Mouse (Mus musculus) limb, embryonic 15.5 days (tissue): ENCODE measurements at regions not wholly inside any gene's neighbourhood (a gene's known extent, or its start where the extent isn't known, plus 50 kb on each side); places are given as distances from the start of the nearest gene placed in this dataset.

Experiments
- ATAC-seq: fragments of 200-750 bp; cut with Nextera tagmentation; 2 replicates; pipeline ENCODE4 v1.8.0; 2017; ENCODE audit warnings: low read depth, moderate TSS enrichment; ENCODE audit not compliant: insufficient number of reproducible peaks, low FRiP score, low TSS enrichment
- H3K27ac ChIP-seq: fragments of 300-500 bp; sonication (generic); 2 replicates; pipeline ENCODE4 v1.5.1; 2015; ENCODE audit warnings: moderate library complexity, mild to moderate bottlenecking, inconsistent platforms
- H3K27me3 ChIP-seq: fragments of 300-500 bp; sonication (generic); 2 replicates; pipeline ENCODE4 v1.6.1; 2015; ENCODE audit warnings: inconsistent platforms
- H3K36me3 ChIP-seq: fragments of 300-500 bp; sonication (generic); 2 replicates; pipeline ENCODE4 v1.6.1; 2015; ENCODE audit warnings: inconsistent platforms
- H3K4me1 ChIP-seq: fragments of 300-500 bp; sonication (generic); 2 replicates; pipeline ENCODE4 v1.6.1; 2015; ENCODE audit warnings: inconsistent platforms
- H3K4me2 ChIP-seq: fragments of 300-500 bp; sonication (generic); 2 replicates; pipeline ENCODE4 v1.6.1; 2015; ENCODE audit warnings: mild to moderate bottlenecking, inconsistent platforms
- H3K4me3 ChIP-seq: fragments of 300-500 bp; sonication (generic); 2 replicates; pipeline ENCODE4 v1.5.1; 2015; ENCODE audit warnings: mild to moderate bottlenecking, inconsistent platforms
- H3K9ac ChIP-seq: fragments of 300-500 bp; sonication (generic); 2 replicates; pipeline ENCODE4 v1.6.1; 2015; ENCODE audit warnings: inconsistent platforms
- H3K9me3 ChIP-seq: fragments of 300-500 bp; sonication (generic); 2 replicates; pipeline ENCODE4 v1.6.1; 2016; ENCODE audit warnings: inconsistent platforms
- WGBS: fragments of 180-500 bp; shearing (Covaris S2); methylation state at CpG from one replicate; pipeline ENCODE4 v1.1.7; 2015; 5-methylcytosine and 5-hydroxymethylcytosine counted together

GRCm38 (mm10) chr1:183806864-183807730 lies 206.0 kb upstream of the Dusp10 start:
- Histone ChIP-seq H3K4me3 (no peak overlapping the region), H3K36me3 (no peaks in the 10 kb centered on the region), H3K9me3 (no peaks in the 10 kb centered on the region), H3K4me2 (no peak overlapping the region), H3K27ac (peak overlapping the region; percentile 47; the same call in 1 of the 2 replicates), H3K9ac (no peak overlapping the region), H3K4me1 (peaks cover 10% of the 10 kb centered on the region; the same call in 1 of the 2 replicates), H3K27me3 (no peaks in the 10 kb centered on the region)
- 33% methylated on average over 8 of the region's 8 CpGs for WGBS
- ATAC-seq = peak; percentile 85

GRCm38 (mm10) chr1:183808168-183808567 lies 204.9 kb upstream of the Dusp10 start:
- no peak for ATAC-seq
- Histone ChIP-seq H3K9me3 (no peaks in the 10 kb centered on the region), H3K36me3 (no peaks in the 10 kb centered on the region), H3K9ac (no peak overlapping the region), H3K4me3 (no peak overlapping the region), H3K4me2 (no peak overlapping the region), H3K4me1 (peaks cover 10% of the 10 kb centered on the region; the same call in 1 of the 2 replicates), H3K27me3 (no peaks in the 10 kb centered on the region), H3K27ac (no peak overlapping the region)
- WGBS = 67% methylated on average over 2 of the region's 2 CpGs

- no peaks in the 10 kb centered on the region for H3K9me3 ChIP-seq
- H3K27ac ChIP-seq = no peak overlapping the region
- no peak overlapping the region for H3K4me3 ChIP-seq
- H3K4me2 ChIP-seq = no peak overlapping the region
- no peaks in the 10 kb centered on the region for H3K36me3 ChIP-seq
- 49% methylated on average over 5 of the region's 5 CpGs for WGBS
- no peak for ATAC-seq
- H3K4me1 ChIP-seq = no peaks in the 10 kb centered on the region
- no peaks in the 10 kb centered on the region for H3K27me3 ChIP-seq
- no peak overlapping the region for H3K9ac ChIP-seq
Observed at GRCm38 (mm10) chr1:183820555-183820954, 192.5 kb upstream of the Dusp10 start.

- ATAC-seq = no peak
- no peak overlapping the region for H3K4me3 ChIP-seq
- no peaks in the 10 kb centered on the region for H3K36me3 ChIP-seq
- H3K9me3 ChIP-seq = no peaks in the 10 kb centered on the region
- no peaks in the 10 kb centered on the region for H3K27me3 ChIP-seq
- no peak overlapping the region for H3K27ac ChIP-seq
- H3K4me1 ChIP-seq = no peaks in the 10 kb centered on the region
- H3K9ac ChIP-seq = no peak overlapping the region
- 33% methylated on average over 4 of the region's 4 CpGs for WGBS
- H3K4me2 ChIP-seq = no peak overlapping the region
Observed at GRCm38 (mm10) chr1:183826300-183826699, 186.8 kb upstream of the Dusp10 start.

GRCm38 (mm10) chr1:183845135-183845534 lies 168.0 kb upstream of the Dusp10 start:
- H3K4me2 ChIP-seq = no peak overlapping the region
- H3K9me3 ChIP-seq = no peaks in the 10 kb centered on the region
- no peak overlapping the region for H3K9ac ChIP-seq
- no peaks in the 10 kb centered on the region for H3K36me3 ChIP-seq
- 65% methylated on average over 4 of the region's 4 CpGs for WGBS
- H3K27me3 ChIP-seq = no peaks in the 10 kb centered on the region
- ATAC-seq = no peak
- H3K4me3 ChIP-seq = no peak overlapping the region
- no peaks in the 10 kb centered on the region for H3K4me1 ChIP-seq
- H3K27ac ChIP-seq = no peak overlapping the region

GRCm38 (mm10) chr1:183853956-183854613 lies 159.0 kb upstream of the Dusp10 start:
- Histone ChIP-seq H3K4me1 (no peaks in the 10 kb centered on the region), H3K27me3 (no peaks in the 10 kb centered on the region), H3K27ac (no peak overlapping the region), H3K4me2 (no peak overlapping the region), H3K9ac (no peak overlapping the region), H3K36me3 (no peaks in the 10 kb centered on the region), H3K9me3 (no peaks in the 10 kb centered on the region), H3K4me3 (no peak overlapping the region)
- 72% methylated on average over 3 of the region's 3 CpGs for WGBS
- no peak for ATAC-seq

GRCm38 (mm10) chr1:183865111-183865510 lies 148.0 kb upstream of the Dusp10 start:
- H3K4me1 ChIP-seq = no peaks in the 10 kb centered on the region
- 57% methylated on average over 4 of the region's 4 CpGs for WGBS
- H3K4me3 ChIP-seq = no peak overlapping the region
- no peak overlapping the region for H3K9ac ChIP-seq
- H3K27me3 ChIP-seq = no peaks in the 10 kb centered on the region
- no peak overlapping the region for H3K27ac ChIP-seq
- no peak overlapping the region for H3K4me2 ChIP-seq
- ATAC-seq = no peak
- H3K36me3 ChIP-seq = no peaks in the 10 kb centered on the region
- no peaks in the 10 kb centered on the region for H3K9me3 ChIP-seq

- no peak for ATAC-seq
- Histone ChIP-seq H3K4me2 (no peak overlapping the region), H3K9ac (no peak overlapping the region), H3K9me3 (no peaks in the 10 kb centered on the region), H3K27ac (no peak overlapping the region), H3K27me3 (no peaks in the 10 kb centered on the region), H3K4me1 (no peaks in the 10 kb centered on the region), H3K36me3 (no peaks in the 10 kb centered on the region), H3K4me3 (no peak overlapping the region)
- WGBS = 80% methylated on average over 3 of the region's 3 CpGs
Observed at GRCm38 (mm10) chr1:183865586-183865985, 147.5 kb upstream of the Dusp10 start.

GRCm38 (mm10) chr1:183868965-183869364 lies 144.1 kb upstream of the Dusp10 start:
- ATAC-seq = no peak

GRCm38 (mm10) chr1:183895936-183896335 lies 117.2 kb upstream of the Dusp10 start:
- H3K27me3 ChIP-seq = no peaks in the 10 kb centered on the region
- H3K4me2 ChIP-seq = no peak overlapping the region
- 94% methylated on average over 3 of the region's 3 CpGs for WGBS
- H3K4me1 ChIP-seq = no peaks in the 10 kb centered on the region
- H3K4me3 ChIP-seq = no peak overlapping the region
- H3K9me3 ChIP-seq = no peaks in the 10 kb centered on the region
- H3K36me3 ChIP-seq = no peaks in the 10 kb centered on the region
- no peak overlapping the region for H3K9ac ChIP-seq
- no peak for ATAC-seq
- no peak overlapping the region for H3K27ac ChIP-seq

More at GRCm38 (mm10) chr1:183868965-183869364, 144.1 kb upstream of the Dusp10 start:
- Histone ChIP-seq H3K27ac (no peak overlapping the region), H3K9ac (no peak overlapping the region), H3K4me1 (no peaks in the 10 kb centered on the region), H3K4me2 (no peak overlapping the region), H3K27me3 (no peaks in the 10 kb centered on the region), H3K36me3 (no peaks in the 10 kb centered on the region), H3K4me3 (no peak overlapping the region), H3K9me3 (no peaks in the 10 kb centered on the region)
- WGBS = 87% methylated on average over 5 of the region's 5 CpGs

- Histone ChIP-seq H3K36me3 (no peaks in the 10 kb centered on the region), H3K4me1 (no peaks in the 10 kb centered on the region), H3K4me3 (no peak overlapping the region), H3K9me3 (no peaks in the 10 kb centered on the region), H3K27me3 (no peaks in the 10 kb centered on the region), H3K27ac (no peak overlapping the region), H3K4me2 (no peak overlapping the region), H3K9ac (no peak overlapping the region)
- no peak for ATAC-seq
- WGBS = 76% methylated on average over 3 of the region's 3 CpGs
Observed at GRCm38 (mm10) chr1:183898091-183898490, 115.0 kb upstream of the Dusp10 start.

GRCm38 (mm10) chr1:183904564-183904963 lies 108.5 kb upstream of the Dusp10 start:
- Histone ChIP-seq H3K9me3 (no peaks in the 10 kb centered on the region), H3K36me3 (no peaks in the 10 kb centered on the region), H3K27ac (no peak overlapping the region), H3K4me2 (no peak overlapping the region), H3K4me3 (no peak overlapping the region), H3K9ac (no peak overlapping the region), H3K27me3 (no peaks in the 10 kb centered on the region), H3K4me1 (no peaks in the 10 kb centered on the region)
- no peak for ATAC-seq
- 81% methylated on average over 7 of the region's 7 CpGs for WGBS
